Mouse (Mus musculus): ENCODE measurements around the gene Olfr812. TPM values are rescaled to one million over a fixed set of nuclear protein-coding genes. Genes with fewer than 3 reads are reported as not detected.

The Olfr812 gene
- polyA plus RNA-seq, 1 experiment = not detected

DNA sequence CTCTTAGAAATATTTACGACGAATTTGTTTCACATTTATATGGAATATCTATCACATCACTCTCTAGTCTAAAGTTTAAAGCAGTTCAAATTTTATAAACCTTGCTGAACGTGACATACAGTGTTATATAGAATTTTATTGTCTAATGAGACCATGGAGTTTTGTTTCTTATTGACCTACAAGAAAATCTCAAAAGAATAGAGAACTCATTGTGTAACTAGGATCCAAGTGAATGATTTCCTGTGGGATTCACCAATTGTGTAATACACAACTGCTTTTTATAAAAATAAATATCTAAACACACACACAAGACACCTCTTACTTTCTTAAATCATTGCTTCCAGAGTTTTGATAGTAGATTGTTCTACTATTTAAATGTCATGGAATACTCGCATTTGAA is 41.6 kb downstream of the Olfr812 start, which contains the start of gene Olfr811:
Olfr811 (minus strand) TSS at position 101 of the 400 bp plus-strand sequence.
- TF ChIP-seq MYOD1 (IDR thresholded peaks at IDR 0.05; ENCODE audit: control insufficient read depth, insufficient read length, low read depth) (no peak), MAX (IDR thresholded peaks at IDR 0.05) (no peak), FOSL1 (IDR thresholded peaks at IDR 0.05; ENCODE audit: insufficient read depth, low read length, poor library complexity, severe bottlenecking) (no peak), USF1 (IDR thresholded peaks at IDR 0.05; ENCODE audit: low read depth) (no peak), MYOG (IDR thresholded peaks at IDR 0.05; ENCODE audit: control insufficient read depth, extremely low read depth, insufficient read length) (no peak), CTCF (IDR thresholded peaks at IDR 0.05; ENCODE audit: control insufficient read depth, insufficient read depth, insufficient read length) (no peak), CEBPB (IDR thresholded peaks at IDR 0.05; ENCODE audit: low read depth) (no peak)
- Histone ChIP-seq H3K27me3 (ENCODE audit: control insufficient read depth, insufficient read depth, insufficient read length) (no peaks in the 10 kb centered on the region), H3K79me3 (ENCODE audit: low read depth) (no peaks in the 10 kb centered on the region), H3K4me3 (ENCODE audit: insufficient read depth, poor library complexity, severe bottlenecking) (no peak within 1 kb of the TSS), H3K79me2 (ENCODE audit: control insufficient read depth, insufficient read depth) (no peaks in the 10 kb centered on the region), H3ac (ENCODE audit: control insufficient read depth, insufficient read length, low read depth) (no peak within 1 kb of the TSS), H3K36me3 (ENCODE audit: control insufficient read depth, insufficient read depth) (no peaks in the 10 kb centered on the region)

DNA sequence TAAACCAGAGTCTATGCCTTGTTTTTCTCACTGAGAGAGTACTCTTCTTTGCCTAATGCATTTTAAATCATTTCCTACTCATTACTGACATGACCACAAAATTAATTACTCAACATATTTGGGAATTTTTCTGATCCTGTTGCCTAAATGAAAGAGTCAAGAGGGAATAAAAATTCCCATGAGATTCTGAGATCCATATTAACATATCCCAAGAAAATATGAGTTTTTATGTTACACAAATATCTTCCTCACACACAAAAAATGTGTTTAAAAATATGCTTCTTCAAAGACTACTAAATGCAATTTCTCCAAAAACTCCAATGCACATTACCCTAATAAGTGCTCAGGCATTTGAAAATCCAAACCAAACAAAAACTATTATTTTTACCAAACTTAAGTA is 51.1 kb downstream of the Olfr812 start, which contains the start of gene Olfr810:
Olfr810 (minus strand) TSS at position 101 of the 400 bp plus-strand sequence.
- H3K27me3 ChIP-seq (ENCODE audit: control insufficient read depth, insufficient read depth, insufficient read length) = no peaks in the 10 kb centered on the region
- no peaks in the 10 kb centered on the region for H3K36me3 ChIP-seq (ENCODE audit: control insufficient read depth, insufficient read depth)
- H3K4me3 ChIP-seq (ENCODE audit: insufficient read depth, poor library complexity, severe bottlenecking) = no peak within 1 kb of the TSS
- no peaks in the 10 kb centered on the region for H3K79me2 ChIP-seq (ENCODE audit: control insufficient read depth, insufficient read depth)
- H3ac ChIP-seq (ENCODE audit: control insufficient read depth, insufficient read length, low read depth) = no peak within 1 kb of the TSS
- H3K79me3 ChIP-seq (ENCODE audit: low read depth) = no peaks in the 10 kb centered on the region
- TF ChIP-seq USF1 (IDR thresholded peaks at IDR 0.05; ENCODE audit: low read depth) (no peak), CTCF (IDR thresholded peaks at IDR 0.05; ENCODE audit: control insufficient read depth, insufficient read depth, insufficient read length) (no peak), CEBPB (IDR thresholded peaks at IDR 0.05; ENCODE audit: low read depth) (no peak), MYOG (IDR thresholded peaks at IDR 0.05; ENCODE audit: control insufficient read depth, extremely low read depth, insufficient read length) (no peak), FOSL1 (IDR thresholded peaks at IDR 0.05; ENCODE audit: insufficient read depth, low read length, poor library complexity, severe bottlenecking) (no peak), MYOD1 (IDR thresholded peaks at IDR 0.05; ENCODE audit: control insufficient read depth, insufficient read length, low read depth) (no peak), MAX (IDR thresholded peaks at IDR 0.05) (no peak)

Other genes with a start within 250 kb of the Olfr812 start
- not detected for gene Olfr796, start 233.5 kb downstream of the Olfr812 start, polyA plus RNA-seq (2012; fragmentation: generic; extraction: Trizol)
- gene Olfr798, start 218.2 kb downstream of the Olfr812 start, polyA plus RNA-seq (2012; fragmentation: generic; extraction: Trizol) = not detected
- not detected for gene Olfr799, start 208.6 kb downstream of the Olfr812 start, polyA plus RNA-seq (2012; fragmentation: generic; extraction: Trizol)
- not detected for gene Olfr800, start 188.4 kb downstream of the Olfr812 start, polyA plus RNA-seq (2012; fragmentation: generic; extraction: Trizol)
- gene Olfr801, start 172.2 kb downstream of the Olfr812 start, polyA plus RNA-seq (2012; fragmentation: generic; extraction: Trizol) = not detected
- gene Olfr802, start 157.9 kb downstream of the Olfr812 start, polyA plus RNA-seq (2012; fragmentation: generic; extraction: Trizol) = not detected
- not detected for gene Olfr803, start 151.8 kb downstream of the Olfr812 start, polyA plus RNA-seq (2012; fragmentation: generic; extraction: Trizol)
- not detected for gene Olfr804, start 142.9 kb downstream of the Olfr812 start, polyA plus RNA-seq (2012; fragmentation: generic; extraction: Trizol)
- gene Olfr805, start 116.7 kb downstream of the Olfr812 start, polyA plus RNA-seq (2012; fragmentation: generic; extraction: Trizol) = not detected
- gene Olfr806, start 104.2 kb downstream of the Olfr812 start, polyA plus RNA-seq (2012; fragmentation: generic; extraction: Trizol) = not detected
- gene Olfr807, start 88.3 kb downstream of the Olfr812 start, polyA plus RNA-seq (2012; fragmentation: generic; extraction: Trizol) = not detected
- not detected for gene Olfr808, start 80.6 kb downstream of the Olfr812 start, polyA plus RNA-seq (2012; fragmentation: generic; extraction: Trizol)
- gene Olfr809, start 71.5 kb downstream of the Olfr812 start, polyA plus RNA-seq (2012; fragmentation: generic; extraction: Trizol) = not detected
- not detected for gene Olfr810, start 51.2 kb downstream of the Olfr812 start, polyA plus RNA-seq (2012; fragmentation: generic; extraction: Trizol)
- gene Olfr811, start 41.7 kb downstream of the Olfr812 start, polyA plus RNA-seq (2012; fragmentation: generic; extraction: Trizol) = not detected
- gene Olfr813, start 9.3 kb upstream of the Olfr812 start, polyA plus RNA-seq (2012; fragmentation: generic; extraction: Trizol) = not detected
- not detected for gene Olfr814, start 33.8 kb upstream of the Olfr812 start, polyA plus RNA-seq (2012; fragmentation: generic; extraction: Trizol)
- not detected for gene Olfr815, start 59.8 kb upstream of the Olfr812 start, polyA plus RNA-seq (2012; fragmentation: generic; extraction: Trizol)
- gene Olfr816, start 69.5 kb upstream of the Olfr812 start, polyA plus RNA-seq (2012; fragmentation: generic; extraction: Trizol) = not detected
- gene Olfr818, start 103.0 kb upstream of the Olfr812 start, polyA plus RNA-seq (2012; fragmentation: generic; extraction: Trizol) = not detected
- gene Olfr819, start 121.2 kb upstream of the Olfr812 start, polyA plus RNA-seq (2012; fragmentation: generic; extraction: Trizol) = not detected
- not detected for gene Olfr247, start 130.0 kb upstream of the Olfr812 start, polyA plus RNA-seq (2012; fragmentation: generic; extraction: Trizol)
- not detected for gene Gm10310, start 139.0 kb upstream of the Olfr812 start, polyA plus RNA-seq (2012; fragmentation: generic; extraction: Trizol)
- gene Olfr820, start 166.5 kb upstream of the Olfr812 start, polyA plus RNA-seq (2012; fragmentation: generic; extraction: Trizol) = not detected
- gene Olfr821, start 184.3 kb upstream of the Olfr812 start, polyA plus RNA-seq (2012; fragmentation: generic; extraction: Trizol) = not detected
- not detected for gene Olfr822, start 225.1 kb upstream of the Olfr812 start, polyA plus RNA-seq (2012; fragmentation: generic; extraction: Trizol)